Mouse (Mus musculus): ENCODE measurements around the gene 1700010B08Rik.

GRCm38 (mm10) chr2:173710193-173710592, 9.0 kb upstream of the 1700010B08Rik start:
- TF ChIP-seq POLR2A (IDR thresholded peaks at IDR 0.05; ENCODE audit: insufficient read depth, low read depth, low read length) (no peak), CTCF (IDR thresholded peaks at IDR 0.05) (no peak)

Measured in heart, adult 2 months (tissue).